Mouse (Mus musculus): Measurements from ENCODE around the gene Scn2a. TPM values are rescaled to one million over a fixed set of nuclear protein-coding genes. Genes with fewer than 3 reads are reported as not detected.
A peak's percentile ranks its signal among the peaks of the same experiment; 100 is the strongest.

Gene Scn2a
- 100 to 1,000 TPM; 227 TPM for total RNA-seq (2021)

GRCm38 (mm10) chr2:65620556-65621166, at the start of gene Scn2a:
Gene Scn2a (plus strand): TSS chr2:65620771.
- peak; percentile 47 for DNase-seq
- intact Hi-C loops (cut with DNase I) = loop anchor here (2.0 kb wide), 1 partner anchor 48 kb away; no protein-coding TSS in a partner anchor

- no peak for DNase-seq
- intact Hi-C loops (cut with DNase I) = no loop called here
Measured at GRCm38 (mm10) chr2:65587679-65588078, 32.9 kb upstream of the Scn2a start.

DNA sequence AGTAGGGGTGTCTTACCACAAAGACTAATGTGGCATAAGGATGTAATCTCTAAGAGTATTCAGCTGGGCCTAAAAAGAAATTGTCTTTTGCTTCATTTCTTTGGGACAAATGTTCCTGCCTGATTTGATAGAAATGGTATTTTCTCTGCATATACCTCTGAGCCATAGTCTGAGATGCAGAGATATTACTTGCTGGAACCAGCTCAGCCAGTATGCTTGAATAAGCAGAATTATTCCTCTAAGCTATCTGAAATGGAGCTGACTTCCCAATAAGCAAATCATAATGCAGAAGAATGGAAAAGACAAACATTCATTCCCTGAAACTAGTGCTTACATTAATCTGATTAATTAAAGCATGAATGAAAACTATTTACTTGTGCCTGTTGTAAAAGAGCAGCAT, 12.8 kb upstream of the Scn2a start:
- intact Hi-C loops (cut with DNase I) = no loop called here

DNA sequence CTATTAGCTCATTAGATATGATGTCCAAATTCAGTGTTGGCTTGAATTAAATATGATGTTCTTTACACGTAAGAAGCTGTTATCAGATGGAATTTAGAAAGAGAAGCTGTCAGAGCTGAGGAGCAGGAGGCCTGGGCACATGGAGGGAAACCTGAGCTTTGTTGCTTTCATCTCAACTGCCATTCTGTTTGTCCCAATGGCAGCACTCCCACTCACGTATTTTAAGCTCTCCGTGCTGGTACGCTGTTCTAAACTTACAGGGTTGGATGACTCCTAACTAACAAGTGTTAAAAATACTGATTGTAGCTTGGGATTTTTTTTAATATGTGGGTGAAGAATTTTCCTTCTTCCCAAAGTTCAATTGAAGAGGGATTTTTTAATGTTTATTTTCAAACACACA, 8.7 kb upstream of the Scn2a start:
- intact Hi-C loops (cut with DNase I) = no loop called here
- DNase-seq = no peak

More for the DNA sequence above, 12.8 kb upstream of the Scn2a start:
- DNase-seq = no peak

DNA sequence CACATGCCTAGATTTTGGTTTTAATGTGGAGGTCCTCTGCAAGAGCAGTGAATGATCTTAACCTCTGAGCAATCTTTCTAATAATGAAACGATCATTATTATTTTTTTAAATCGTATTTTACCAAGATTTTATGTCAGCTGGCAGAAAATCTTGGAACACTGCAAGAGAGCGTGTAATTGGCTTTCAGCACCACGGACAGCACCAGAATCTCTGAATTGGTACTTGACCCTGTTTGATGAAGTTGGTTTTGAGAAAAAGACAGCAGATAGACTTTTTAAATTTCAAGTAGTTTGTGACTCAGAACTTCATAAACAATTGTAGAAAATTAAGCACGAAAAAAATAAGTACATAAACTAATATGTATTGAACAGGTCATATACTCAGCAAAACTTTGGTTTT, 790 bp upstream of the Scn2a start:
- intact Hi-C loops (cut with DNase I) = loop anchor here (2.0 kb wide), 1 partner anchor 49 kb away; no protein-coding TSS in a partner anchor
- peak; percentile 18 for DNase-seq

DNA sequence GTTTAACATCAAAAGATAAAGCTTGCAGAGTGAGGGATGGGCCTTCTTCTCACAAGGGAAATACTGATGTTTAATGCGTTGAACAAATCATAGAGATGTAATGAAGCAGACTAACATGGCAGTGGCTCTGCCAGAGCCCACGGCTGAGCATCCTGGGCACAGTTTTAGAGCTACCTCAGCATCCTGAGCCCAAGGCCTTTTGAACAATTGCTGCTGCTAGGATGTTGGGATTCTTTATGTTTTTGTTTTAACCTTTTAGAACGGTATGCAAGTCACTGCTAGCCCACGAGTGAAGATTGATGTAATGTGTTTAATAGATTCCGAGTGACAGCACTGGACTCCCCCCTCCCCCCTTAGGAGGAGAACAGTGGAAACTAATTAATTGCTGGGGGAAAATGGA, 683 bp downstream of the Scn2a start:
- peak; percentile 8 for DNase-seq
- intact Hi-C loops (cut with DNase I) = loop anchor here (2.0 kb wide), 1 partner anchor 48 kb away; no protein-coding TSS in a partner anchor

GRCm38 (mm10) chr2:65621838-65622237, 1.3 kb downstream of the Scn2a start:
- intact Hi-C loops (cut with DNase I) = loop anchor here (2.0 kb wide), 1 partner anchor 47 kb away; no protein-coding TSS in a partner anchor
- no peak for DNase-seq

DNA sequence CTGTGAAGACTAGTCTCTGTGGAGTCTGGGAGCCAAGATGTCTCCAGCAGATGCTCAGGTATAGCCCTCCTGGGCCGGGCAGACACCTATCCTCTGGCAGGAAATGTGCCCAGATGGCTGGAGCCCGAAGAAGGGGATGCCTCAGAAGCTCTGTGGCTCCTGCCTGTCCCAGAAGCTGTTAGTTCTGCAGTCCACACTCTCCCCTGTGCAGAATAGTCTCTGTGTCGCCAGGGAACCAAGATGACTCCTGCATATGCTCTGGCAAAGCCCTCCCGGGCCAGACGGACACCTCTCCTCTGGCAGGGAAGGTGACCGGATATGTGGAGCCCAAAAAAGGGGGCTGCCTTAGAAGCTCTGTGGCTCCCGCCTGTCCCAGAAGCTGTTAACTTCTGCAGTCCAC, 32.1 kb downstream of the Scn2a start:
- intact Hi-C loops (cut with DNase I) = no loop called here

GRCm38 (mm10) chr2:65657031-65657430, 36.5 kb downstream of the Scn2a start:
- DNase-seq = no peak
- intact Hi-C loops (cut with DNase I) = no loop called here

More for the DNA sequence above, 32.1 kb downstream of the Scn2a start:
- DNase-seq = no peak

GRCm38 (mm10) chr2:65658430-65658829, 37.9 kb downstream of the Scn2a start:
- intact Hi-C loops (cut with DNase I) = no loop called here
- DNase-seq = peak; percentile 42

GRCm38 (mm10) chr2:65663892-65664291, 43.3 kb downstream of the Scn2a start:
- no peak for DNase-seq
- intact Hi-C loops (cut with DNase I) = no loop called here

DNA sequence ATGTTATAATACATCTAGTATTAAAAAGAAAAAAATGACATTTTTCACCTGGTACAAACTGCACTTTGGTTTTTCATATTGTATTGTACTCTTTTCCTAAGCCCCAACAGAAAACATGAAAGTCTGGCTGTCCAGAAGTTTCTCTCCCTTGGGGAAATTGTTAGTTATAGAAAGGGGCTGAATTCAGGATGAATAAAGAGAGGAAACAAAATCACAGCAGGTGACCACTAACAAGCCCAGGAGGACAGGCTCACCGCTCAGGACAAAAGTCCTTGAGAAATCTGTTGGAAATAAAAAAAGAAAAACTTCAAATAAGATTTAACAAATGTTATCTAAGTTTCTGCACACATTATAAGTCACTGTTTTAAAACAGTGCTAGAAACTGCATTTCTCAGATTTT, 43.9 kb downstream of the Scn2a start:
- intact Hi-C loops (cut with DNase I) = no loop called here

DNA sequence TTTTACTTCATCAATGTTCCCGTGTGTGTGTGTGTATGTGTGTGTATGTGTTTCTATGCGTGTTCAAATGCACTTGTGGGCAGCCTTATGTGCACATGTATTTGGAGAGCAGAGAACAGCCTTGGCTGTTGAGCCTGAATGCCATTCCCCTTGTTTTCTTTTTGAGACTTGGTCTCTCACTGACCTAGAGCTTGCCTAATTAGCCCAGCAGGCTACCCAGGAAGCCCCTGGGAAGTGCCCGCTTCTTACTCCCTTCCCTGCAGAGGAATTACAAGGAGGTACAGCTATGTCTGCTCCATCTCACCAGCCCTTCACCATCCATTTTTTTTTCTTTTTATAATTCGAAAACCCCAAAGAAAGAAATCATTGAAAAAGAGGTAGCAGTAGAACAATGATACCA, 44.6 kb downstream of the Scn2a start:
- DNase-seq = no peak
- intact Hi-C loops (cut with DNase I) = no loop called here

More for the DNA sequence above, 43.9 kb downstream of the Scn2a start:
- DNase-seq = no peak

DNA sequence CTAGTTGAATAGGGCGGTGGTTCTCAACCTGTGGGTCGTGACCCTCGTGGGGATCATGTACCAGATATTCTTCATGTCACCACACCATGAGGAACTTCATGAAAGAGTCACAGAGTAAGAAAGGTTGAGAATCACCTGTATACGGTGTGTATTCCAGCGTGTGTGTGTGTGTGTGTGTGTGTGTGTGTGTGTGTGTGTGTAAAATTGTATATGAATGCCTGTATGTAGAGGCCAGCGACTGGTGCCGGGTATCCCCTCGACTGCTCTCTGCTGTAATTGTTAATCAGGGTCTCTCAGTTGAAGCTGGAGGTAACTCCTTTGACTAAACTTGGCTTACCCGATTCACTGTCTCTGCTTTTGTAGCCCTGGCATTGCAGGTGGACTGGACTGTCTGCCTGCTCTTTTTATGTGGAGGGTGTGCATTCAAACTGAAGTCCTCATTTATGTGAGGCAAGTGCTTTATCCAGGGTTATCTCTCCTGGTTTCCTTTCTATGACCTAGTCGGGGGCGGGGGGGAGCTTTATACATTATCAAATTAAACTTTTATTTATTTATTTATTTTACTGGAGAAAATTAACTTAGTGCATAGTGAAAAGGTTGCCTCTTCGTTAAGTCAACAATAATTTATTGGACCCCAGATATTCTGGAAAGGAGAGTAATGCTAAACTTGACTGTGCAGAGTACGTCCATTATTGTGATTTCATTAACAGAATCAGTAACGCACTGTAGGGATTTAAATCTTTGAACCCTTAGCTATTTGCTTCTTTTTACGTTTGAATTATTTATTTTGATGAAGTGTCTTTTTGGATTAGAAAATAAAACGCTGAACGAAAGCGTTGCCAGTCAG, 47.2 kb downstream of the Scn2a start:
- intact Hi-C loops (cut with DNase I) = loop anchor here (2.0 kb wide), 1 partner anchor 47 kb away; the partner anchor contains the start of gene Scn2a
- DNase-seq = no peak

DNA sequence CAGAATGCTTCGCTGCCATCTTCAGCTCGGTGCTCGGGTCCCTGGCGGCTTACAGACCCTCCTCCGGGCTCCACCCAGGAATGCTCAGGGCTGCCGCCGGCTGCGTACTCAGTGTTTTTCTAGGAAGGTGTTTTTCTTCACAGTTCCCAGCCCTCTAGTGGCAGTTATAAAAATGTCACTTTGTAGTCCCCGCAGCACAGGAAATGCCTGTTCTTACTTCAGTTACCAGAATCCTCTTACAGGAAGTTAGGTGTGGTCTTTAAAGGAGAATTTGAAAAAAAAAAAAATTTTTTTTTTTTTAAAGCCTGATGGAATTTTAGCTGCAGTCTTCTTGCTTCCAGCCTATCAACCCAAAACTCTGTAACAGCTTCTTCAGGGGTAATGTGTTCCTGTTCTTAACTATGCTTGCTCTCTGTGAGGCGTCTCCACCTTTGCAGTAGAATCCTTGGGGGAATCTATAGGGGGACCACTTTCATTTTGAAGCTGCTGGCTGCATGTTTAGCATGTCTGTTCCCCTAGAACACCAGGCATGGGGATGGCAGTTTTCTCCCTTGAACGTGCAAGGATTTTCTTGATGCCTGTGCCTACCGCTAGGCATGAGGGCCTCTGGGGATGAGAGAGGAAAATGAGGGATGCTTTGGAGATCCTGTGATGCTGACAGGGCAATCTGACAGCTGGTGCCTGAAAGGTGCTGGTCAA, 48.0 kb downstream of the Scn2a start:
- DNase-seq = peak; percentile 84
- intact Hi-C loops (cut with DNase I) = loop anchor here (2.0 kb wide), 1 partner anchor 48 kb away; the partner anchor contains the start of gene Scn2a

GRCm38 (mm10) chr2:65669561-65669960, 49.0 kb downstream of the Scn2a start:
- no peak for DNase-seq
- intact Hi-C loops (cut with DNase I) = loop anchor here (2.0 kb wide), 1 partner anchor 49 kb away; the partner anchor contains the start of gene Scn2a

GRCm38 (mm10) chr2:65670153-65670817, 49.7 kb downstream of the Scn2a start:
- intact Hi-C loops (cut with DNase I) = no loop called here
- DNase-seq = no peak

DNA sequence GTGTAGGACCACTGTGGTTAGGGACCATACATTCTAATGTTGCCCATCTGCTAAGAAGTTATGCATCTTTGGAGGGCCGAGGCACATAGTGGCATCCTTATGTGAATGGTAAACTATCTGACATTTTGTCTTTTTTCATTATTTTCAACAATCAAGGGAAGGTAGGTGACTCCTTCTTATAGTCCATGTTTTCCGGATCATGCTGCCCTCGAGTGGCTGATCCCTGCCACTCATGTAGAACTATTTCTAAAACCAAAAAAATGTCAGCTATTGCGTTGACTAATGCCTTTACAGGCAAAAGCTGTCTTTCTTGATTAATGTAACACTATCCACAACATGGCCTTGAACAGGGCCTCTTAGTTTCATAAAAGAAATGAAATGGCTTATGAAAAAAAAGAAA, 59.0 kb downstream of the Scn2a start:
- intact Hi-C loops (cut with DNase I) = no loop called here
- DNase-seq = no peak

- intact Hi-C loops (cut with DNase I) = no loop called here
- DNase-seq = no peak
Measured at GRCm38 (mm10) chr2:65685151-65685550, 64.6 kb downstream of the Scn2a start.

GRCm38 (mm10) chr2:65690456-65691184, 70.0 kb downstream of the Scn2a start:
- peak; percentile 76 for DNase-seq
- intact Hi-C loops (cut with DNase I) = no loop called here

All from left cerebral cortex, postnatal 4 days (tissue).